Mouse (Mus musculus) brown adipose tissue, adult 24 weeks (tissue): ENCODE measurements at regions not wholly inside any gene's neighbourhood (a gene's known extent, or its start where the extent isn't known, plus 50 kb on each side); places are given as distances from the start of the nearest gene placed in this dataset.
"Not testable (repeated sequence)": the region's sequence is repeated elsewhere in the genome, so short reads cannot be mapped to it uniquely, and the experiment has no call there.

Source experiments
- H3K27ac ChIP-seq: fragments of 200-500 bp; replicated peaks from 2 replicates; pipeline ENCODE4 v1.5.1; 2012; ENCODE audit warnings: low read depth, mild to moderate bottlenecking, low read length
- H3K4me1 ChIP-seq: fragments of 200-500 bp; 2 replicates; pipeline ENCODE4 v1.6.1; 2012; ENCODE audit warnings: low read length, mixed read lengths; ENCODE audit not compliant: control insufficient read depth, insufficient read depth, insufficient read length
- H3K4me3 ChIP-seq: fragments of 200-500 bp; 2 replicates; pipeline ENCODE4 v1.5.1; 2012; ENCODE audit warnings: low read depth, mild to moderate bottlenecking, low read length, moderate library complexity; ENCODE audit not compliant: insufficient read depth

GRCm38 (mm10) chr10:96392836-96393235 is 224.0 kb upstream of the Btg1 start:
- Histone ChIP-seq H3K4me3 (no peak overlapping the region), H3K4me1 (no peaks in the 10 kb centered on the region; the same call in 1 of the 2 replicates), H3K27ac (no peak overlapping the region)

GRCm38 (mm10) chr10:96394210-96394609 is 222.6 kb upstream of the Btg1 start:
- Histone ChIP-seq H3K4me1 (no peaks in the 10 kb centered on the region; the same call in 1 of the 2 replicates), H3K4me3 (no peak overlapping the region), H3K27ac (no peak overlapping the region)

GRCm38 (mm10) chr10:96395017-96395416 is 221.8 kb upstream of the Btg1 start:
- H3K4me1 ChIP-seq = no peaks in the 10 kb centered on the region; the same call in 1 of the 2 replicates
- no peak overlapping the region for H3K27ac ChIP-seq
- no peak overlapping the region for H3K4me3 ChIP-seq

DNA sequence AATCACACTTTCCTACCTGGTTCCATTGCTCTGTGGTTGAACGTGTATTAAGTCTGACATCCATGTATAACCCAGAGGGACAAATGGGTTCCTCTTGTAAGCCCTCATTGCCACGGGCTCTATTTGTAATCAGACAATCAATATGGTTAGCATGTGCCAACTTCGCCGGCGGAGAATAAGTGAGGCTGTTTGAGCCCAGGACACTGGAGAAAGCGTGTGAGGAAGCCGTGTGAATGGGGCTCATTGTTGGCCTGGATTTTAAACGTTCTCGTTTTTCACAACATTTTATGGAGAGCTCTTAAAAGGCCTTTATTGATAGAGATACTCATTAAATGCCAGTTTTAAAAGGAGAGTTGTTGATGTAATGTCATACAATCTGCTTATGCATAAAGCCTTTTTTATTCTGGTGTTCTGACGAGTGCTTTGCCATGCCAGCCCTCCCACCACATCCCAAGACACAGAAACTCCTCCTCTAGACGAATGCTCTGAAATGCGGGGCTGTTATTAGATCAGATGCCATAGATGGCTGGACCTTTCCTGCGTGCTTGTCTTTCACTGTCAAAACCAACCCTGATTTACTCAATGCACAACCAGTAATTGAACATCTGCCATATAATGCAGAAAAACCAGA is 218.8 kb upstream of the Btg1 start:
- Histone ChIP-seq H3K27ac (no peak overlapping the region), H3K4me1 (no peaks in the 10 kb centered on the region)

GRCm38 (mm10) chr10:96398562-96399288 is 218.1 kb upstream of the Btg1 start:
- Histone ChIP-seq H3K4me3 (no peak overlapping the region), H3K4me1 (no peaks in the 10 kb centered on the region), H3K27ac (no peak overlapping the region)

More for the DNA sequence above, 218.8 kb upstream of the Btg1 start:
- H3K4me3 ChIP-seq = no peak overlapping the region

- Histone ChIP-seq H3K4me3 (no peak overlapping the region), H3K4me1 (no peaks in the 10 kb centered on the region), H3K27ac (no peak overlapping the region)
Observed at GRCm38 (mm10) chr10:96399636-96400400, 217.0 kb upstream of the Btg1 start.

DNA sequence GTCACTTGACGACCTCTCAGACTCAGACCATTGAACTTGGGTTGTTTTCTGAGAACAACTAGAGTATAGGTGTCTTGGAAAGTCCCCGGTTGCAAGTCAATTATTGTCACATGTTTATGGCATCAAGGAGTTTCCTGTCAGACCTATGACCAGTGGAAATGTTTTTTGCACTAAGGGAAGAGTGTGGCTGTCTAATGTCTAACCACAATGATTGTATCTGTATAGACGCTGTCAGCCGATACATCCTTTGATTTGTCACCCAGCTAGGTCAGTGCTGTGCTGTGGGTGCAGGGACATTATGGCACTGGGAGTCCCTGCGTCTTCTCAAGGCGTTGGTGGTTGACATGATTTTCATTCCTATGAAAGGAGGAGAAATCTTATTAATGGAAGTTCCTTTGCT is 216.0 kb upstream of the Btg1 start:
- H3K4me1 ChIP-seq = no peaks in the 10 kb centered on the region
- no peak overlapping the region for H3K4me3 ChIP-seq
- H3K27ac ChIP-seq = no peak overlapping the region

- H3K4me1 ChIP-seq = no peaks in the 10 kb centered on the region
- H3K27ac ChIP-seq = no peak overlapping the region
- H3K4me3 ChIP-seq = no peak overlapping the region
Observed at GRCm38 (mm10) chr10:96406306-96406705, 210.5 kb upstream of the Btg1 start.

GRCm38 (mm10) chr10:96407846-96408245 is 209.0 kb upstream of the Btg1 start:
- no peaks in the 10 kb centered on the region for H3K4me1 ChIP-seq
- H3K27ac ChIP-seq = no peak overlapping the region
- H3K4me3 ChIP-seq = no peak overlapping the region

DNA sequence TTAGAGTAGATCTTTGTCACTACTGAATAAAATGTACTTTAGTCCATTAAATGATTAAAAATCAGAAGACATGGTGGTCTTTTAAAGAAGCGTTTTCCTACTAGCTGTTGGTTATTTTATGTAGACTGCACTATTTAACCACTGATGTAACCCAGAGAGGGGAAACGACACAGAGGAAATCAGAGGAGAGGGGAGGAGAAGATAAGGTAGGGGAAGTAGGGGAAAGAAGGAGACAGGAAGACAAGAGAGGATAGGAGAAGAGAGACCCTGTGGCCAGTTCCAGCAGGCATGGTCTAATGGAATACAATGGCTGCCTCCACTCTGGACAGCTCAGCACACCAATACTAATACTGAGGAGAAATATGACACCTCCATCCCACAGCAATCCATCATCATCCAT is 208.6 kb upstream of the Btg1 start:
- Histone ChIP-seq H3K4me1 (no peaks in the 10 kb centered on the region), H3K4me3 (no peak overlapping the region), H3K27ac (no peak overlapping the region)

GRCm38 (mm10) chr10:96410028-96410427 is 206.8 kb upstream of the Btg1 start:
- Histone ChIP-seq H3K4me1 (no peaks in the 10 kb centered on the region), H3K4me3 (no peak overlapping the region), H3K27ac (no peak overlapping the region)

DNA sequence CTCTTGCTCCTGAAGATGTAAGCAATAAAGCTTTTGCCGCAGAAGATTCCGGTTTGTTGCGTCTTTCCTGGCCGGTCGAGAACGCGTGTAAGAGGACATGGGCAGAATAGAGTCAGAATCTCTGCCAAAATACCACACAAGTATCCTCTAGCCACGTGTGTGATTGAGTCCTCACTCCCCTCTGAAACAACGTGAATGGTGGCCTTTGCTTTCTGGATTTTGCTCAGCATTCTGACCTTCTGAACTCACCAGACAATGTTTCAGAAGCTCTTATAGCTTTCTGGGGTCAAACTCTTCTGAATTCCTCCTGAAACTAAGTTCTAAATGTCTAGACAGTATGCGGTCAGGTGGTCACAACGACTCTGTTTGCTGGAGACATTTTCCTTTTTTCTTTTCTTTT is 202.0 kb upstream of the Btg1 start:
- no peak overlapping the region for H3K27ac ChIP-seq
- no peaks in the 10 kb centered on the region for H3K4me1 ChIP-seq
- H3K4me3 ChIP-seq = no peak overlapping the region

- not testable (repeated sequence) for H3K4me1 ChIP-seq, H3K27ac ChIP-seq, H3K4me3 ChIP-seq
Observed at GRCm38 (mm10) chr10:96421506-96421905, 195.3 kb upstream of the Btg1 start.

DNA sequence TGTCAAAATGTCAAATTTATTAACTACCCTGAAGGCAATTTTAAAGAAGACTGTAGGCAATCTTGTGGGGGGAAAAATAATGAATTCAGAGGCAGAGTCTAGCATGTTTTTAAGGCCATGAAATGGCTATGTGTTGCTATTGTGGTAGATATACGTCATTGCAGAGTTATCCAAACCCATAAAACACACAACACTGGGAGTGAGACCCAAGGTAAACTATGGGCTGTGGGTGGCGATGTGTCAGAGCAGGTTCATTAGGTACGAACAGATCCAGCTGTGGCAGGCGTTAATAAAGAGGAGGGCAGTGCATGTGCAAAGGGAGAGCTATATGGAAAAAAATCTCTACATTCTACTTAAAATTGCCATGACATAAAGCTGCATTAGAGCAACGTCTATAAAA is 189.4 kb upstream of the Btg1 start:
- Histone ChIP-seq H3K4me3 (no peak overlapping the region), H3K27ac (no peak overlapping the region), H3K4me1 (no peaks in the 10 kb centered on the region)

- H3K4me3 ChIP-seq = no peak overlapping the region
- no peak overlapping the region for H3K27ac ChIP-seq
- no peaks in the 10 kb centered on the region for H3K4me1 ChIP-seq
Observed at GRCm38 (mm10) chr10:96430142-96430541, 186.7 kb upstream of the Btg1 start.
